Mouse (Mus musculus) thymus, postnatal 36 days (tissue): ENCODE data around the gene Ugt1a10.
"Not testable (repeated sequence)": the region's sequence is repeated elsewhere in the genome, so short reads cannot be mapped to it uniquely, and the experiment has no call there.

Experiments used
- DNase-seq, 2 experiments: peaks; one replicate each; pipeline ENCODE4 v3.0.0; 2022; ENCODE audit warnings: mixed read lengths in 2 of 2

Gene Ugt1a10

DNA sequence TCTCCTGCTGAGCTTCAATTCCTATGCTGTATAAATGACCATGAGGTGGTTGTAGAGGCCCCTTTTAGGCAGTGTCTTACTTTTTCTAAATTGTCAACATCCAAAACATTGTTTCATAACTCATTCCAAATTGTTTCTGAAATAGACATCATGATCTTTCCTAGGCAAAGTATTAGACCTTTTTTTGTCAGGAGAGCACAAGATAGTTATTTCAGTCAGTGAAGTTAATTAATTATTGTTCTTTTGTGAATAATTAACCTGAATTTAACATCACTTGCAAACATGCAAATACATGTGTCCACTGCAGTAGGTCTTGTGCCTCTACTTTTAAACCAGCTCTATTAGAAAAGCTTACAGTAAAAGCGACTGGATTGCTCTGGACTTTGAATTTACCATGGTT, at the start of gene Ugt1a10:
Gene Ugt1a10 (plus strand): TSS at position 301 of the 400 bp plus-strand sequence.
- DNase-seq: no peak

DNA sequence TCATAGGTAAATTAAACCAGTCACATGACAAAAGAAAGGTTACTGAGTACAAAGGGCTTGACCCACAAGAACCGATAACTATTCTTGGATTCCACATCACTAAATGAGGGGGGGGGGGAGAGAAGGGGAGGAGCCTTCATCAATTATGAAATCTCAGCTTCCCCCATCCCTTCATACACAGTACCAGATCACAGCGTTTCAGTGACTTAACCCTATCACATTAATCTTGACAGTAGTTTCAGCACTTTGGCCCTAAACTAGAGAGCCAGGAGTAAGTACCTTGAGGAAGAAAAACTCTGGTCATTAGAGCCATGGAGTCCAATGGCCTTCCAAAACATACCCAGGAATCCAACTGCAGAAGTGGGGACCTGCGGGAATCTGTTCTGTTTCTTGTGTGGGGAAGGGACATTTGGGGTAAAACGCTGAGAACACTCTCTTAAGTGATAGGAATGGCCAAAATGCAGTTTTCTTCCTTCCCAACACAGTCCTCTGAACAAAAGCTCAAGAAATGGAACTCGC, 47.4 kb upstream of the Ugt1a10 start:
- DNase-seq: no peak

DNA sequence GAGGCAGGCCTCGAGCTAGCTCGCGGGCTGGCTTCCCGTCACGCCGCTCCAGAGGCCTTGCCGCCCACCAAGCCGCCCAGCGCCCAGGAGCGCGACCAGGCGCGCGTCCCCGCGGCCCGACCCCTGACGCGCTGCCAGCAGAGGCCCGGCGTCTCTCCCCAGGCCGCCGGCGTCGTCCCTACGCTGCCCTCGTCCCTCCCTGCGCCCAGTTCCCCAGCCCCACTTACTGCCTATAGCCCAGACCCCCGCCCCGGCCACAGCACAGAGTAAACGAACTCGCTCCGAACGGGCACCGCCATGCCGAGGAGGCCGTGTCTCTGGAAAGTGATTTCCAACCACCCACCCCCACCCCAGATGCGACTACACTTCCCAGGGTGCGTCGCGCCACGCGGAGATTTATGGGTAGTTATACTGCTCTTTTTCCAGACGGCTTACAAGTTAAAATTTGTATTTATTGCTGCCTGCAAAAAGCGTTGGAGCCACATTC, 46.9 kb upstream of the Ugt1a10 start, which contains the start of gene Usp40:
Gene Usp40 (minus strand): TSS at position 341 of the 487 bp plus-strand sequence.
- DNase-seq: peak; percentile 77 to 80

DNA sequence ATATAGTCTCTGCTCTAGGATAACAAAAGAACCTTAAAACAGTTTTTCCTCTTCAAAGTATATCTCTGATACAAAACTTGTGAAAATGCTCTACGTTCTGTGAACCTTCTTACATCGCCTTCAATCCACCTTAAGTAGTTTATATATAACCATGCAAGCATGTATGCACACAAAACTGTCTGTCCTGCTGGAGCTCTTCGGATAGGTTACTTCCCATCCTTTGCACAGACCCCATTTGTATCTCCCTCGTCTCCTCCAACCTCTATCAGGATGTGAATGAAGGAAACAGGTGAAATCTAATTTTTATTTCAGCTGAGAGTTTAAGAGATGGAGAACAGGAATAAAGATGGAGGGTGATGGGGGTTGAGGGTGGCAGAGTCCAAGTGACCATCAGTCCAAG, 46.5 kb upstream of the Ugt1a10 start:
- DNase-seq: no peak

DNA sequence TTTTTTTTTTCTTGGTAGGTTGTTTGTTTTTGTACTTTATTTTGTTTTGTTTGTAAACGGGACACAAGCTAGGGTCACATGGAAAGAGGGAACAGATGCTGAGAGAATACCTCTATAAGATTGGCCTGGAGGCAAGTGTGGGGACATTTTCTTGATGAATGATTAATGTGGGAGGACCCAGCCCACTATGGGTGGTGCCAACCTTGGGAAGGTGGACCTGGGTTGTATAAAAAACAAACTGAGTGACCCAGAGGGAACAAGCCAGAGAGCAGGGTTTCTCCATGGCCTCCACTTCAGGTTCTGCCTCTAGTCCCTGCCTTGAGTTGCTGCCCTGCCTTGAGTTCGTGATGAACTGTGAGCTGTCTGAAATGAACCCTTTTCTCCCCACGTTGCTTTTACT, 45.7 kb upstream of the Ugt1a10 start:
- DNase-seq: no peak

- DNase-seq: no peak
Observed at GRCm38 (mm10) chr1:88013726-88014125, 41.5 kb upstream of the Ugt1a10 start.

DNA sequence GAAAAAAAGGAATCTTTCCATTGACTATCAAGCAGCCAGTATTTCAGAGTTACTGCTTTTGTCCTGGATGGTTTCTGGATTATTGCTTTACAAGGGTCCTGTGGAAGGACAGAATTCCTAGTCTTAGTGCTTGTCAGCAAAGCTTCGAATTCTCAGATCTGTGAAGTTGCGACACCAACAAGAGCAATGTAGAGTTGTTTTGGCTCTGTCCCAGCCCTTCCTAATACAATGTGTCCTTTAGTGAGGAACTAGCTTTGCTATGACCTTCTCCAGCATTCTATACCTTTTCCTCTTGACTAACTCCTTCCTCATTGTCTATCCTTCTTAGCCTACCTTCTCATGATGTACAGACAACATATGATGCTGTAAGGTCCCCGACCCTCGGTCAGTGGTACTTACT, 41.0 kb upstream of the Ugt1a10 start:
- DNase-seq: no peak

DNA sequence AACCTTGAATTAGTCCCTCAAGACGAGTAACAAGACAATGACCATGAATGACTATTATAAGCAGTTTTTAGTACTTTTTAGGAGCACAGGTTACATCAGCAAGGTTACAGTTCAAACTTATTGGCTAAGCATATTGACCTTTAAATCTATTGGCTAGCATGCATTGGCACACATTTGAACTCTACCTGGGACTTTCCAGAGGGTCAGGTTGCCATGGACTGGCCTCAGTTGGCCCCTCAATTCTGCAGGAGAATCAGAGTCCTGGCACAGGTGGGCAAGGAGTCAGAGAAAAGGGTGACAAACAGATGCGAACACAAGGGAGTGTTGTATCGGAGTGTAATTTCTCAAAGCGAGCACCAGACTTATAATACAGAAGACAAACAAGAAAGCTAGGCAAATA, 40.5 kb upstream of the Ugt1a10 start:
- DNase-seq: no peak

- no peak for DNase-seq
Observed at GRCm38 (mm10) chr1:88015371-88015770, 39.8 kb upstream of the Ugt1a10 start.

DNA sequence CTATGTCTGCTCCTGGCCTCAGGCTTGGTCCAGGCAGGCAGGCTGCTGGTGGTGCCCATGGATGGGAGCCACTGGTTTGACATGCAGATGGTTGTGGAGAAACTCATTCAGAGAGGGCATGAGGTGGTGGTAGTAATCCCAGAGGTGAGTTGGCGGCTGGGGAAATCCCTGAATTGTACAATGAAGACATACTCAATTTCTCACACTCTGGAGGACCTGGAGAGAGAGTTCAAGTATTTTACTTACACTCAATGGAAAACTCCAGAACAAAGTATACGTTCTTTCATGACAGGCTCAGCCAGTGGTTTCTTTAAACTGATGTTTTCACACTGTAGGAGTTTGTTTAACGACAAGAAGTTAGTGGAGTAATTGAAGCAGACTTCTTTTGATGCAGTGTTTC, 29.9 kb upstream of the Ugt1a10 start:
- not testable (repeated sequence) for DNase-seq

- not testable (repeated sequence) for DNase-seq
Observed at GRCm38 (mm10) chr1:88043044-88043443, 12.1 kb upstream of the Ugt1a10 start.

GRCm38 (mm10) chr1:88044832-88045437, 10.3 kb upstream of the Ugt1a10 start:
- not testable (repeated sequence) for DNase-seq

- not testable (repeated sequence) for DNase-seq
Observed at GRCm38 (mm10) chr1:88047408-88047807, 7.8 kb upstream of the Ugt1a10 start.

DNA sequence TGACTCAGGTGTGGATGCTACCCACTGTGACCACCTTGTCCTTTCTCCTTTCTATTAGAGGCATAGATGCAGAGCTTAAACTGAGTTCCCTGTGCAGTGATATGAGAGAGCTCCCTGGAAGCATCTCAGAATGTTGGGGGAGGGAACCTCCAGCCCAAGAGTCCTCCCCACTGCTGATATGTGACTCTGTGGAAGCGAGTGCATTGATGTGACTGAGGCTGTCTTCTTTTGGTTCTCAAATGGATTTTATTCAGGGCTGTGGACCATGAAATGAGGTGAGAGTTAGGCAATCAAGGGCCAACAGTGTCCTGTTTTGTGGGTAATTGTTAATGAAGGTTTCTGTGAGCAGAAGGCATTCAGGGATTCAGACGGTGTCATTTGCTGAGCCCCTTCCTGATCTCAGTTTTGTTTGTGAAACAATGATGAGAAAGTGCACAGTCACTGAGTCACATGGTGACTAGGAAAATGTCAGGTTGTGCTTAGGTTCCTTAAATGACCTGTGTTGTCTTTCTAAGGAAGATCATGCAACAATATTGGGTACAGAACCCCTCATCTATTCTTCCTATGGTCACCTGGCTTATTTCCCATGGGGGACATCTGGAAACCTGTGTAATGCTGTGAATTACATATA, 11.4 kb downstream of the Ugt1a10 start:
- not testable (repeated sequence) for DNase-seq

DNA sequence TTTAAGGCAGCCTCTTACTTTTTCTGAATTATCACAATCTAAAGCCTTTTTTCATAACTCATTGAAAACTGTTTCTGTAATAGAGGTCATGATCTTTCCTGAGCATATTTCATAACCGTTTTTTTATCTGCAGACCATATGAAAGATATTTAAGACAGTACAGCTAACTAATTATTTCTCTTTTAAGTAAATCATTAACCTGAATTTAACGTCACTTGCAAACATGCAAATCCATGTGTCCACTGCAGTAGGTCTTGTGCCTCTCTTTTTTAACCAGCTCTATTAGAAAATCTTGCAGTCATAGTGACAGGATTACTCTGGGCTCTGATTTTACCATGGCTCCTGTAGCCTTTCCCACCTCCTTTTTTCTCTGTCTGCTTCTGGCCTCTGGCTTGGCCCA, 15.3 kb downstream of the Ugt1a10 start, which contains the start of gene Ugt1a9:
Gene Ugt1a9 (plus strand): TSS at position 306 of the 400 bp plus-strand sequence.
- DNase-seq: no peak

GRCm38 (mm10) chr1:88070902-88071301, 15.7 kb downstream of the Ugt1a10 start:
- no peak for DNase-seq

DNA sequence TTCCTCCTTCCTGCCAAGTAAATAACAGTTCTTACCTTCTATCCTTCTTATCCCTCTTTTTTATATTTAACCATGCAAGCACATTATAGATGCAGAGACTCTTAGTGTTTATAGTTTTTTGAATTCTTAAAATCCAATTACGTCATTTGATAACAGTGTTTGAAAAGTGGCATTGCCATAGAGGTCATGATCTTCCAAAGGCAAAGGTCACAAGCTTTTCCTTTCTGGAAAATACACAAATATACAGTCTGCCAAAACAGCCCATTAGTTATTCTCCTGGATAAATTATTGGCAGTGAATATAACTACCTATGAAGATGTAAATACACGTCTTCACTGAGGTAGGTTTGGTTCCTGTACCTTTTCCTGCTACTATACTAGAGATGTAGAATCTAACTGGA, 19.3 kb downstream of the Ugt1a10 start:
- no peak for DNase-seq

- no peak for DNase-seq
Observed at GRCm38 (mm10) chr1:88077128-88077527, 21.9 kb downstream of the Ugt1a10 start.

GRCm38 (mm10) chr1:88081670-88082069, 26.5 kb downstream of the Ugt1a10 start:
- DNase-seq: no peak

GRCm38 (mm10) chr1:88086125-88086524, 30.9 kb downstream of the Ugt1a10 start:
- DNase-seq: no peak

DNA sequence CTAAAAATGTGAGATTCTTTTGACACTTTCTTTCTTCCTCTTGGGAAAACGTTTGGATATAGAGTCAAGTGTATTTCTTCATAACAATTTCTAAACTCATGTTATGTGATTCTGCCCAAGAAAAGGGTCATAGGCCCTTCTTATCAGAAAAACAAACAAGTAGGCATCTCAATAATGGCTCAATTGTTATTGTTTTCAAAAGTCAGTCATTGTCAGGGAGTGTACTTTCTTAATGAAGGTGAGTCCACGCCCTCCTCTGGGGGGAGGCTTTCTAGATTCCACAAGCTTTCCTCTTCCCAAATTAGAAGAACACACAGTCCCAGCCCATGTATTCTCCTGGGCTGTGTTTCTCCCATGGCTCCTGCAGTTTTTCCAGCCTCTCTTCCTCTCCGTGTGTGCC, 32.3 kb downstream of the Ugt1a10 start, which contains the start of gene Ugt1a8:
Gene Ugt1a8 (plus strand): TSS at position 301 of the 400 bp plus-strand sequence.
- DNase-seq: no peak

- DNase-seq: no peak
Observed at GRCm38 (mm10) chr1:88092341-88092740, 37.2 kb downstream of the Ugt1a10 start.

GRCm38 (mm10) chr1:88094270-88094676, 39.1 kb downstream of the Ugt1a10 start:
- DNase-seq: not testable (repeated sequence)

DNA sequence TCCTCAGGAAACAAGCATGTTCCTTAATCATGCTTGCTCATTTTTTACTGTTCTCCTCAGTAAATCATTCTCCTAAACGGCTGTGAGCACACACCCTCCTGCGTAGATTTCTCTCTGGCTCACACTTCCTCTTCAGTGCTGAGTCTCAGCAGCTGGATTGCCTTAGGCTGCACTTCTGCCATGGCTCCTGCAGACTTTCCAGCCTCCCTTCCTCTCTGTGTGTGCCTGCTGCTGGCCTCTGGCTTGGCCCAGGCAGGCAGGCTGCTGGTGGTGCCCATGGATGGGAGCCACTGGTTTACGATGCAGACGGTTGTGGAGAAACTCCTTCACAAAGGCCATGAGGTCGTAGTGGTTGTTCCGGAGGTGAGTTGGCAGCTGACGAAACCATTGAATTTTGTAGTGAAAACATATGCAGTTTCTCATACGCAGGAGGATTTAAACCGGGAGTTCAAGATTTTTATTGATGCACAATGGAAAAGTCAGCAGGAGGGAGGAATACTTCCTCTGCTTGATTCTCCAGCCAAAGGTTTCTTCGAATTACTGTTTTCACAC, 39.8 kb downstream of the Ugt1a10 start, which contains the start of gene Ugt1a7c:
Gene Ugt1a7c (plus strand): TSS at position 122 of the 552 bp plus-strand sequence.
- no peak for DNase-seq
